Mouse (Mus musculus) MEL (cell line): ENCODE data around the gene Tgfbr3. TPM values are rescaled to one million over a fixed set of nuclear protein-coding genes. Genes with fewer than 3 reads are reported as not detected.

Experiments used
- DNase-seq: peaks from one replicate; pipeline ENCODE4 v3.0.0; 2011; ENCODE audit warnings: low read depth, low spot score
- H3K27ac ChIP-seq: 2 replicates; pipeline ENCODE4 v1.5.1; 2012; ENCODE audit warnings: low read depth, mild to moderate bottlenecking, control low read depth, low read length, moderate library complexity; ENCODE audit not compliant: control insufficient read depth
- H3K27me3 ChIP-seq, 2 experiments: fragments of 150-350 bp in 1 of 2; sonication (generic) in 1 of 2; 2 replicates each; pipeline ENCODE4 v1.6.1; 2012; ENCODE audit warnings: low read length in 2 of 2, mild to moderate bottlenecking in 2 of 2, improper control_type of control experiment in 1 of 2, moderate library complexity in 1 of 2; ENCODE audit not compliant: insufficient read depth in 2 of 2, control insufficient read depth in 1 of 2
- H3K36me3 ChIP-seq, 2 experiments: 2 replicates each; pipeline ENCODE4 v1.6.1; 2012 to 2014; ENCODE audit warnings: low read length in 2 of 2, improper control_type of control experiment in 1 of 2, inconsistent platforms in 1 of 2, mild to moderate bottlenecking in 1 of 2; ENCODE audit not compliant: insufficient read depth in 2 of 2, control insufficient read depth in 1 of 2
- H3K4me1 ChIP-seq, 2 experiments: fragments of 150-350 bp in 1 of 2; sonication (generic) in 1 of 2; 2 replicates each; pipeline ENCODE4 v1.6.1; 2012; ENCODE audit warnings: low read length in 2 of 2, improper control_type of control experiment in 1 of 2, mild to moderate bottlenecking in 1 of 2; ENCODE audit not compliant: insufficient read depth in 2 of 2, control insufficient read depth in 1 of 2
- H3K4me3 ChIP-seq, 2 experiments: fragments of 150-350 bp in 1 of 2; sonication (generic) in 1 of 2; 2 replicates each; pipeline ENCODE4 v1.5.1; 2012; ENCODE audit warnings: low read depth in 2 of 2, low read length in 2 of 2, mild to moderate bottlenecking in 2 of 2, moderate library complexity in 2 of 2, control low read depth in 1 of 2, improper control_type of control experiment in 1 of 2; ENCODE audit not compliant: control insufficient read depth in 1 of 2, insufficient read depth in 1 of 2
- H3K79me2 ChIP-seq: 2 replicates; pipeline ENCODE4 v1.6.1; 2012; ENCODE audit warnings: mild to moderate bottlenecking, low read length, moderate library complexity; ENCODE audit not compliant: control insufficient read depth, poor library complexity, insufficient read depth
- H3K9ac ChIP-seq: 2 replicates; pipeline ENCODE4 v1.6.1; 2012; ENCODE audit warnings: low read depth, mild to moderate bottlenecking, control low read depth, low read length, moderate library complexity; ENCODE audit not compliant: control insufficient read depth, poor library complexity, severe bottlenecking
- H3K9me3 ChIP-seq: fragments of 150-350 bp; sonication (generic); replicated peaks from 2 replicates; pipeline ENCODE4 v1.6.1; 2012; ENCODE audit warnings: mild to moderate bottlenecking, low read length, improper control_type of control experiment, moderate library complexity; ENCODE audit not compliant: insufficient read depth
- CHD1 ChIP-seq: IDR thresholded peaks from 2 replicates; pipeline ENCODE4 v1.6.1; 2012; ENCODE audit warnings: low read depth, mild to moderate bottlenecking, inconsistent platforms, low read length, improper control_type of control experiment
- CHD2 ChIP-seq: IDR thresholded peaks from 2 replicates; pipeline ENCODE4 v1.6.1; 2011; ENCODE audit warnings: low read length, improper control_type of control experiment
- CTCF ChIP-seq, 3 experiments: IDR thresholded peaks in 2 of 3; conservative IDR thresholded peaks in 1 of 3; 2 replicates each; pipeline ENCODE4 v1.5.1; 2011 to 2012; ENCODE audit warnings: low read length in 3 of 3, low read depth in 2 of 3, mild to moderate bottlenecking in 2 of 3, improper control_type of control experiment in 1 of 3, inconsistent platforms in 1 of 3, mixed read lengths in 1 of 3, moderate library complexity in 1 of 3; ENCODE audit not compliant: control insufficient read depth in 1 of 3, insufficient read depth in 1 of 3, poor library complexity in 1 of 3, severe bottlenecking in 1 of 3
- ELF1 ChIP-seq: IDR thresholded peaks from 2 replicates; pipeline ENCODE4 v1.6.1; 2014; ENCODE audit warnings: low read depth, mild to moderate bottlenecking, inconsistent platforms, low read length, improper control_type of control experiment, moderate library complexity
- ETS1 ChIP-seq: IDR thresholded peaks from 2 replicates; pipeline ENCODE4 v1.6.1; 2012; ENCODE audit warnings: low read depth, mild to moderate bottlenecking, inconsistent platforms, low read length, improper control_type of control experiment, moderate library complexity
- GATA1 ChIP-seq: IDR thresholded peaks from 2 replicates; pipeline ENCODE4 v1.6.1; 2011; ENCODE audit warnings: low read depth, low read length, improper control_type of control experiment
- HCFC1 ChIP-seq: IDR thresholded peaks from 2 replicates; pipeline ENCODE4 v1.6.1; 2012; ENCODE audit warnings: low read depth, mild to moderate bottlenecking, inconsistent platforms, low read length, improper control_type of control experiment, moderate library complexity
- JUND ChIP-seq: IDR thresholded peaks from 2 replicates; pipeline ENCODE4 v1.6.1; 2011; ENCODE audit warnings: low read depth, mild to moderate bottlenecking, improper control_type of control experiment, low read length
- MYB ChIP-seq: IDR thresholded peaks from 2 replicates; pipeline ENCODE4 v1.6.1; 2011; ENCODE audit warnings: mild to moderate bottlenecking, low read depth, low read length, improper control_type of control experiment
- NRF1 ChIP-seq: IDR thresholded peaks from 2 replicates; pipeline ENCODE4 v1.6.1; 2014; ENCODE audit warnings: low read depth, mild to moderate bottlenecking, inconsistent platforms, low read length, improper control_type of control experiment, moderate library complexity; ENCODE audit not compliant: poor library complexity, insufficient read depth, severe bottlenecking
- RAD21 ChIP-seq: IDR thresholded peaks from 2 replicates; pipeline ENCODE4 v1.6.1; 2011; ENCODE audit warnings: mild to moderate bottlenecking, low read depth, low read length, improper control_type of control experiment
- RCOR1 ChIP-seq: IDR thresholded peaks from 2 replicates; pipeline ENCODE4 v1.6.1; 2012; ENCODE audit warnings: low read depth, mild to moderate bottlenecking, inconsistent platforms, low read length, improper control_type of control experiment
- SIN3A ChIP-seq: IDR thresholded peaks from 2 replicates; pipeline ENCODE4 v1.6.1; 2012; ENCODE audit warnings: low read length, improper control_type of control experiment, inconsistent platforms
- SMC3 ChIP-seq: IDR thresholded peaks from 2 replicates; pipeline ENCODE4 v1.6.1; 2011; ENCODE audit warnings: low read depth, low read length, improper control_type of control experiment
- TBP ChIP-seq: IDR thresholded peaks from 2 replicates; pipeline ENCODE4 v1.8.0; 2011; ENCODE audit warnings: low read depth, low read length, improper control_type of control experiment
- UBTF ChIP-seq: IDR thresholded peaks from 2 replicates; pipeline ENCODE4 v1.6.1; 2012; ENCODE audit warnings: low read depth, mild to moderate bottlenecking, inconsistent platforms, low read length, improper control_type of control experiment, moderate library complexity, borderline replicate concordance; ENCODE audit not compliant: insufficient read depth
- USF1 ChIP-seq: IDR thresholded peaks from 2 replicates; pipeline ENCODE4 v1.6.1; 2014; ENCODE audit warnings: low read depth, mild to moderate bottlenecking, inconsistent platforms, low read length, improper control_type of control experiment, moderate library complexity
- ZKSCAN1 ChIP-seq: IDR thresholded peaks from 2 replicates; pipeline ENCODE4 v1.6.1; 2012; ENCODE audit warnings: low read depth, mild to moderate bottlenecking, inconsistent platforms, low read length, improper control_type of control experiment, moderate library complexity
- ZMIZ1 ChIP-seq: IDR thresholded peaks from 2 replicates; pipeline ENCODE4 v1.6.1; 2012; ENCODE audit warnings: low read depth, mild to moderate bottlenecking, inconsistent platforms, low read length, improper control_type of control experiment, moderate library complexity
- polyA plus RNA-seq, 2 experiments: library from polyadenylated mRNA; stranded (reverse) in 1 of 2; unstranded in 1 of 2; fragments of >175 nt in 1 of 2; fragments of >200 nt in 1 of 2; gene quantifications; 2 replicates each; pipeline versions ENCODE4 v1.2.1 to v1.2.4; 2012; ENCODE audit warnings: low replicate concordance in 2 of 2, low read depth in 1 of 2; ENCODE audit not compliant: insufficient read length in 2 of 2, insufficient read depth in 1 of 2, missing spikeins in 1 of 2
- total RNA-seq: library from RNA; depleted of rRNA; stranded (reverse); fragments of 300-350 nt; gene quantifications from 2 replicates; pipeline ENCODE4 v1.2.3, GENCODE M21; 2012

Gene Tgfbr3
- total and polyA plus RNA-seq, 3 experiments: 3.0 to 5.9 TPM; not detected in 1

- Histone ChIP-seq H3K79me2 (no peaks in the 10 kb centered on the region), H3K36me3 (peaks cover 0 to 2% of the 10 kb centered on the region in 2 experiments; a peak in 1 of 4 replicates), H3K4me1 (no peaks in the 10 kb centered on the region), H3K4me3 (no peak overlapping the region), H3K27me3 (no peaks in the 10 kb centered on the region), H3K9ac (no peak overlapping the region), H3K27ac (no peak overlapping the region), H3K9me3 (no peaks in the 10 kb centered on the region)
- no peak for DNase-seq
- TF ChIP-seq USF1 (no peak), HCFC1 (no peak), SIN3A (no peak), ETS1 (no peak), JUND (no peak), CHD2 (no peak), ELF1 (no peak), NRF1 (no peak), RCOR1 (no peak), MYB (no peak), RAD21 (no peak)
Observed at GRCm38 (mm10) chr5:107126561-107126960, 162.9 kb downstream of the Tgfbr3 start.

GRCm38 (mm10) chr5:107125131-107125530, 164.3 kb downstream of the Tgfbr3 start:
- no peak for DNase-seq
- no peak overlapping the region for H3K27ac ChIP-seq
- no peak for TF ChIP-seq UBTF
- no peak for TF ChIP-seq ZKSCAN1
- TF ChIP-seq HCFC1: no peak
- TF ChIP-seq TBP: no peak
- no peak for TF ChIP-seq CTCF (IDR thresholded peaks at IDR 0.05 in 2 of 3, conservative IDR thresholded peaks at IDR 0.05 in 1 of 3; ENCODE audit: control insufficient read depth in 1 of 3, insufficient read depth in 1 of 3, low read depth in 2 of 3, low read length in 3 of 3, poor library complexity in 1 of 3, severe bottlenecking in 1 of 3)
- no peak for TF ChIP-seq ZMIZ1
- TF ChIP-seq SMC3: no peak
- TF ChIP-seq CHD1: no peak
- TF ChIP-seq GATA1: no peak
- TF ChIP-seq ELF1: no peak
- H3K79me2 ChIP-seq: no peaks in the 10 kb centered on the region
- H3K9ac ChIP-seq: no peak overlapping the region
- H3K27me3 ChIP-seq: no peaks in the 10 kb centered on the region
- H3K4me3 ChIP-seq: no peak overlapping the region
- H3K4me1 ChIP-seq: peaks cover 0 to 9% of the 10 kb centered on the region in 2 experiments; a peak in 3 of 4 replicates
- no peaks in the 10 kb centered on the region for H3K9me3 ChIP-seq
- H3K36me3 ChIP-seq: peaks cover 0 to 8% of the 10 kb centered on the region in 2 experiments; a peak in 2 of 4 replicates
